ENCODE assay signal across 8 mouse cellular contexts in genomic region chr12:111143509-111144063, GRCm38 (mm10). TPM values are rescaled to one million over a fixed set of nuclear protein-coding genes. Genes with fewer than 3 reads are reported as not detected.
DNase-seq lines count a peak whose midpoint lies in the region; ATAC-seq and TF ChIP-seq lines count a peak whose summit lies in the region.

No protein-coding gene starts in this region.

- H3K4me2 ChIP-seq in hindbrain, postnatal 0 days (ENCODE audit: low read depth, low read length): peak overlapping the region; percentile 33
- peak overlapping the region; percentile 31 for H3K4me2 ChIP-seq in neural tube, embryonic 15.5 days

- H3K4me1 ChIP-seq in hindbrain, postnatal 0 days (ENCODE audit: insufficient read depth, low read length): peaks cover 20% of the 10 kb centered on the region
- peaks cover 20% of the 10 kb centered on the region for H3K4me1 ChIP-seq in neural tube, embryonic 15.5 days

- intact Hi-C loops in gastrocnemius, postnatal 14 days (cut with DNase I; ENCODE audit: low total_unique reads): no loop called here

- H3K4me3 ChIP-seq in hindbrain, postnatal 0 days (ENCODE audit: low read length): no peak overlapping the region
- H3K4me3 ChIP-seq in neural tube, embryonic 15.5 days (replicated peaks): no peak overlapping the region

- H3K9ac ChIP-seq in hindbrain, postnatal 0 days (replicated peaks; ENCODE audit: low read length): no peak overlapping the region; the same call in 1 of the 2 replicates
- H3K9ac ChIP-seq in neural tube, embryonic 15.5 days (replicated peaks): no peak overlapping the region

- no peak for TF ChIP-seq CTCF in hindbrain, postnatal 0 days (IDR thresholded peaks at IDR 0.05; ENCODE audit: low read depth)

- peak; percentile 63; the same call in 1 of the 2 replicates for ATAC-seq in hindbrain, postnatal 0 days
- ATAC-seq in neural tube, embryonic 15.5 days (ENCODE audit: low FRiP score): no peak; the same call in 1 of the 2 replicates

- H3K27ac ChIP-seq in hindbrain, postnatal 0 days: peak overlapping the region; percentile 79
- H3K27ac ChIP-seq in neural tube, embryonic 15.5 days (replicated peaks): peak overlapping the region; percentile 75

- no peaks in the 10 kb centered on the region for H3K9me3 ChIP-seq in hindbrain, postnatal 0 days (ENCODE audit: low read length)
- no peaks in the 10 kb centered on the region for H3K9me3 ChIP-seq in neural tube, embryonic 15.5 days (replicated peaks)

- no peaks in the 10 kb centered on the region for H3K36me3 ChIP-seq in hindbrain, postnatal 0 days (ENCODE audit: insufficient read depth, low read length)
- H3K36me3 ChIP-seq in neural tube, embryonic 15.5 days: no peaks in the 10 kb centered on the region

- no peaks in the 10 kb centered on the region for H3K27me3 ChIP-seq in hindbrain, postnatal 0 days (ENCODE audit: insufficient read depth, low read length)
- no peaks in the 10 kb centered on the region for H3K27me3 ChIP-seq in neural tube, embryonic 15.5 days (replicated peaks)

- DNase-seq in right cerebral cortex, postnatal 4 days: peak; percentile 60
- DNase-seq in right cerebral cortex, postnatal 25 days: no peak
- peak; percentile 55 for DNase-seq in gastrocnemius, postnatal 14 days
- no peak for DNase-seq in hindbrain, postnatal 0 days (ENCODE audit: low spot score)
- no peak for DNase-seq in retina, embryonic 14.5 days (ENCODE audit: low spot score)
- no peak for DNase-seq in spleen, postnatal 10 days (ENCODE audit: low spot score in 2 of 2)
- DNase-seq in spleen, postnatal 36 days (ENCODE audit: low spot score in 2 of 2): no peak

- WGBS in hindbrain, postnatal 0 days: 38% methylated on average over 16 of the region's 16 CpGs
- whole genome bisulfite sequencing in neural tube, embryonic 15.5 days: 64% methylated on average over 16 of the region's 16 CpGs

RNA-seq across cellular contexts. Expression of gene Traf3, which starts 22.6 kb away (rescaled TPM):
- 10 to 100 TPM; 10.5 to 18.7 TPM for total RNA-seq in gastrocnemius, postnatal 14 days (2021)
- total RNA-seq in hindbrain, postnatal 0 days (2014; rRNA removed): 35.8 and 40.8 TPM in 2 replicates
- polyA plus RNA-seq in hindbrain, postnatal 0 days (2015; fragmentation: Nextera tagmentation; extraction: Ambion mirVana): 12.9 and 13.7 TPM in 2 replicates
- 16.9 and 19.0 TPM in 2 replicates for polyA plus RNA-seq in neural tube, embryonic 15.5 days (2015; fragmentation: Nextera tagmentation; extraction: Ambion mirVana)

RNA-seq across cellular contexts. Expression of gene 4930595D18Rik, which starts 40.7 kb away (rescaled TPM):
- total RNA-seq in gastrocnemius, postnatal 14 days (2021): not detected
- not detected in 2 replicates for total RNA-seq in hindbrain, postnatal 0 days (2014; rRNA removed)
- polyA plus RNA-seq in hindbrain, postnatal 0 days (2015; fragmentation: Nextera tagmentation; extraction: Ambion mirVana): not detected in 2 replicates
- not detected in 2 replicates for polyA plus RNA-seq in neural tube, embryonic 15.5 days (2015; fragmentation: Nextera tagmentation; extraction: Ambion mirVana)

Comparison
In these comparisons a context has a peak if more than half of its experiments do, and no peak if none do; other contexts are left out.
1. DNase-seq: peak in right cerebral cortex, postnatal 4 days (single experiment) and gastrocnemius, postnatal 14 days (single experiment); none in right cerebral cortex, postnatal 25 days (single experiment), hindbrain, postnatal 0 days (single experiment), retina, embryonic 14.5 days (single experiment), spleen, postnatal 10 days (0 of 2) and spleen, postnatal 36 days (0 of 2).